Mouse (Mus musculus): ENCODE results near the gene Pla2g2f.

Gene Pla2g2f

GRCm38 (mm10) chr4:138757416-138757815, at the start of gene Pla2g2f:
TSS of gene Pla2g2f (minus strand) at chr4:138757626.
- DNase-seq, result no peak

DNA sequence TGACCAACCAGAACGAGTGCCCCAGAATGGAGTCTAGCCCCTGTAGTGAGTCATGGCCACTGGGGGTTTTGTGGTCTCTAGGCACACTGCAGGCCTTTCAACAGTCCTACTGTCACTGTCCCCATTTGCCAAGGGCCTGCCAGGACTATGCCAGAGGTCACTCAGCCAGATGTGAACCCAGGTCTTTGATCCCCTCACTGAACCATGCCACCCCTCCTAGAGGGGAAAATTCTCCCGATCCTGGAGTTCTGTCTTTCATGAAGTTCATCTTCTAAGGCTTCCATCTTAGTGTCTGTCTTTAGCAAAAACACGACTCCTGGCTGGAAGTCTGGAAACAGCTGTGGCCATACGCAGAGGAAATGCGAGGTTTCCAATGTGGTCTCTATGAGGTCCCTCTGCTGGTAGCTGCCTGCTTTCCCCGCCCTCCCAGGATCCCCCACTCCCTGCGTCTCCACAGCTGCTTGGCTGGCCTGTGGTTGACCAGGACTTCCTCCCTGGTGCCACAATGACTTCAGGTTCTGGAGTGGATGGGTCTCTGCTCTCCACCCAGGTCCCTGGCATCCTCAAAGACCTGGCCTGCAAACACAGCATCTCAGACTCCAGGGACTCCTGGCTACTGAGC, 49.6 kb upstream of the Pla2g2f start:
- DNase-seq, result no peak

DNA sequence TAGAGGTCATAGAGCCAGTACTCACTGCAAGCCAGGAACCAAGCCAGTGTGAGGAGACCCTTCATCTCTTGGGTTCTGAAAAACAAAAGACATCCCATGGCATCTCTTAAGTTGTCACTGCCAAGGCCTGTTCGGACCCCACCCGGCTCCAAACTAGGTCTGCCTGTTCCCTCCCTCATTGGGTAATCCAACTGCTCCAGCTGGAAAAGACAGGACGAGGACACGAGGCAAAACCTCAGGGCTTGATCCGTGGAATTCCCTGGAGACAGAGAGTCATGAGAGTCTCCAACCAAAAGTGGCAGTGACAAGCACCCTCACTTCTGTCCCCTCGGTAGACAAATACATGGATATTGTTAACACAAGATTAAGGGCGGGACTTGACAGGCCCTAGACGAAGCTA, 48.7 kb upstream of the Pla2g2f start:
- DNase-seq, result no peak

DNA sequence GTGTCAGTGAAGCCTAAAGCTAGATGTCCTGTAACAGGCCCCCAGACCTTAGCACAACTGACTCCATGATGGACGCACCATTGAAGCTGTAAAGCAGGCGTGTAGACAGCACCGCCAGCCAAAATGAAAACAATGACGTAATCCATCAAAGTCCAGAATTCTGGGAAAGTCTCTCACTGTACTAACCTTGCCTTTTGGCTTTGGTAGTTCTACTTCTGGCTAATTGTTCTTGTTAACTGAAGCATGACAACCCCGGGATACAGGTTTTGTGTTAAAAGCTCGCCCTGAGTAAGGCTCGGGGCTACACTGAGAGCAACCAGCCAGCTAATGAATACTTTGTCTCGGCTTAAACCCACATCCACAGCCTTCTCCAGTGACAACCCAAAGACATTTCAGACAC, 47.8 kb upstream of the Pla2g2f start:
- DNase-seq, result no peak

DNA sequence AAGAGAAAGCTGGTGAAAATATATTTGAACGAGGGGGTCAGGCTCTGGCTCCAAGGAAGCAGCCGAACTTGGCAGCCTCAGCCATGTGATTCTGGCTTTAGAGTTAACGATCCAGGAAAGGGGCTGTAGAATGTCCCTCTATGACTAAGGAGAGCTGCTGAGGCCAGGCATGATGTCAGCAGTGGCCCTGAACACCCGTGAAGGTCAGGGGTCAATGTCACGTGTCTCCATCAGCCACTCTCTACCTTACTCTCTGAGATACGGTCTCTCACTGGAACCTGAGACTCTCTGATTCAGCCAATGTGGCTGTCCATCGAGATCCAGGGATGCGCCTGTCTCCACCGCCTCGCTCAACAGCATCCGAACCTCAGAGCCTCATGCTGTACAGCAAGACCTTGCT, 45.5 kb upstream of the Pla2g2f start:
- DNase-seq, result no peak

- no peak for DNase-seq
Measured at GRCm38 (mm10) chr4:138801631-138802030, 44.2 kb upstream of the Pla2g2f start.

DNA sequence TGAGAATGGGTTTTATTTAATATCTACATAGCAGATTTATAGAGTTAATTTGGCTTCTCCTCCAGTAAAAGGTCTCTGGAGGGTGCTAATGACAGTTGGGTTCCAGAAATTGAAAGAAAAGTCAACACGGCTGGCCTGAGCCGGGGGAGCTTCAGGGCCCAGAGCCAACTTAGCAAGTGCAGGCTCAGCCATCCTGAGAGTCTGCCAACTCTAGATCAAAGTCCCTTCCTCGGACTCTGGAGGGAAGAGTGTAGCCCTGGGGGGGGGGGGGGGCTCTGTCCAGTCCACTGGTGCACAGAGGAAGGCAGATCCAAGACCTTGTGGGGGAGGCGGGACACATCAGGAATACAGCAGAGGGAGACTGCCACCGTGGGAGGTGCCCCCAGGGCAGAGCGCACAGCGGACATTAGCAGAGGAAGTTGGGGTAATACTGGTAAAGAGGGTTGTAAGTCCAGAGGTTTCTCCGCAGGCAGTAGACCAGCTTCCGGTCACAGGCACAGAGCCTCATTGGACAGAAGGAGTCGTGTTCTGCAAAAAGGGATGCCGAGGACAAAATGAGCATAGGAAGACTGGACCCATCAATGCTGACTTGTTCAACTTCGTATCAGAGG, 42.8 kb upstream of the Pla2g2f start:
- no peak for DNase-seq

DNA sequence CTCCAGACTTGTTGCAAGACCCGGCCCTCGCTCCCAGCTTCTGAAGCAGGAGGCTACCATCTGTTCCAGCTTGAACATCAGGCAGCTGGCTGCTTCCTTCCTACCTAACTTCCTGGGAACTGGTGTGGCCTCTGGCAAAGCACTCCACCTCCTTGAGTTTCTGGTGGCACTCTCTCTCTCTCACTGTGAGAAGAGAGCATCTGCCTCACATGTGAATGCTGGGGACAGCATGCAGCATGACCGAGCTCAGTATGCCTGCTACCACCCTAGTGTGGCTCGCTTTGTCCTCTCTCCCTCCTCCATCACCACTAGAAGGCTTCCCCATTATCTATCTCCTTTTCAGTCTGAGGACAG, 39.8 kb upstream of the Pla2g2f start:
- no peak for DNase-seq

- no peak for DNase-seq
Measured at GRCm38 (mm10) chr4:138796513-138797216, 39.2 kb upstream of the Pla2g2f start.

- DNase-seq, result no peak
Measured at GRCm38 (mm10) chr4:138794344-138794743, 36.9 kb upstream of the Pla2g2f start.

GRCm38 (mm10) chr4:138793276-138793675, 35.9 kb upstream of the Pla2g2f start:
- peak; percentile 17 to 30 for DNase-seq

- DNase-seq, result no peak
Measured at GRCm38 (mm10) chr4:138792599-138792998, 35.2 kb upstream of the Pla2g2f start.

DNA sequence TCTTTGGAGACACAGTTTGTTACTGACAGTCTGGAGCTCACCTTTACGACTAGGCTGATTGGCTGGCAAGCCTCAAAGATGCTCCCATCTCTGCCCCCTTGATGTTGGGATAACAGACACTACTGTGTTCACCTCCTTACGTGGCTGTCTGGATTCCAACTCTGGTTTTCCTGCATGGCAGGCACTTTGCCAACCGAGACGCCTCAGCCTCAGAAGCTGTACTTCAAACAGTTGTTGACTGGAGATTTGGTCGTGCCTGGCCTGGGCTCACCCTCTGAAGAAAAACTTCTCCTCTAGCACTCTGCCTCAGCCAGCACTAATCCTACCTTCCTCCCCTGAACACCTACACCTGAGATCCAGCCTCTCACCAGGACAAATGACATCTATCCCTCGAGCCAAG, 34.0 kb upstream of the Pla2g2f start:
- DNase-seq, result no peak

GRCm38 (mm10) chr4:138788381-138788780, 31.0 kb upstream of the Pla2g2f start:
- no peak for DNase-seq

- no peak for DNase-seq
Measured at GRCm38 (mm10) chr4:138786141-138786540, 28.7 kb upstream of the Pla2g2f start.

DNA sequence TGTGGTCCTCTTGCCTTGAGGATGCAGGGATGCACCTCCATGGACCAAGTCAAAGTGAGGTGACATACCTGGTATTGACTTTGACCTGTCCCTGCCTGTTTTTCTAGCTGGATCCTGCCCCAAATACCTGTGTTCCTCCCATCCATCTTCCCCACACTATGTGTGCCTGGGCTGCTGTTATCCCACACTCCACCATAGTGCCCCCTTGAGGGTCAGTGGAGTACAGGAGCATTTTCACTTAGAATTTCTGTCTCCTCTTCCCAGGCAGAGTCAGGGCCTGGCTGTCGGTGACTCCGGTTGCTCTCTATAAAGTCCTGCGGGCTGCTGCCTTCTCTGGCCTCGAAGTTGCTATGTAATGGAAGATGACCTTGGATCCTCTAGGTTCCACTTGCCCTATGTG, 28.3 kb upstream of the Pla2g2f start:
- no peak for DNase-seq

DNA sequence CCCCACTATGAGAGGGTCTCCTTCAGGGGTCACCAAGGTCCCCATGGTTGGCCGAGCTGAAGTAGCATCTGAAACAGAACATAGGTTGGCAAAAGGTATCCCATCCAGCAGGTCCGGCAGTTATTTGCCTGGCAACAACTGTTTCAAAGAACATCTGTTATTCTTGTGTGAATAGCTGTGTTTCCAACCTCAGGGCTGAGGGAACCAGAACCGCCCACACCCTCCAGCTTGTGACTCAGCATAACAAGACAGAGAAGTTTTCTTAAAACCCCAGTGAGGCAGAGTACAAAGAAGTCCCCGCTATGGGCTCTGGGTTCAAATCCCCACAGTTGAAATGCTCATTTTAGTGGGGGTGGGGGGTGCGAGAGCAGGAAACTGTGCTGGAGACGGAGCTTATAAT, 24.7 kb upstream of the Pla2g2f start:
- DNase-seq, result no peak

DNA sequence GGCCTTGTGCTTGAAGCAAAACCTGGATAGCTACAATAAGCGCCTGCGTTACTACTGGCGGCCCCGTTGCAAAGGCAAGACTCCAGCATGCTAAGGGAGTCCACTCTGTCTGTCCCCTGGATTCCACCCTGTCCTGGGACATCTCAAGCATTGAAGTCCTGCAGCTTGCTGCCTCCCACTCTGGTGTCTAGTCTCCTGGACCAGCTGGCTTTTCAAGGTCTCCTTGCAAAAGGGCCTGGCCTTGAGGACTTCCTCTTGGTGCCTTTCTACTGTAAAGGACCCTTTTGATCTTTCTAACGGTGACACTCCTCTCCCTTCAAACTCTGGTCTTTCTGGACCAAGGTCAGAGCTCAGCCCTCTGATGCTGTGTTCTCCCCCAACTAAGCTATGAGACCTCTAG, 22.9 kb upstream of the Pla2g2f start:
- no peak for DNase-seq

DNA sequence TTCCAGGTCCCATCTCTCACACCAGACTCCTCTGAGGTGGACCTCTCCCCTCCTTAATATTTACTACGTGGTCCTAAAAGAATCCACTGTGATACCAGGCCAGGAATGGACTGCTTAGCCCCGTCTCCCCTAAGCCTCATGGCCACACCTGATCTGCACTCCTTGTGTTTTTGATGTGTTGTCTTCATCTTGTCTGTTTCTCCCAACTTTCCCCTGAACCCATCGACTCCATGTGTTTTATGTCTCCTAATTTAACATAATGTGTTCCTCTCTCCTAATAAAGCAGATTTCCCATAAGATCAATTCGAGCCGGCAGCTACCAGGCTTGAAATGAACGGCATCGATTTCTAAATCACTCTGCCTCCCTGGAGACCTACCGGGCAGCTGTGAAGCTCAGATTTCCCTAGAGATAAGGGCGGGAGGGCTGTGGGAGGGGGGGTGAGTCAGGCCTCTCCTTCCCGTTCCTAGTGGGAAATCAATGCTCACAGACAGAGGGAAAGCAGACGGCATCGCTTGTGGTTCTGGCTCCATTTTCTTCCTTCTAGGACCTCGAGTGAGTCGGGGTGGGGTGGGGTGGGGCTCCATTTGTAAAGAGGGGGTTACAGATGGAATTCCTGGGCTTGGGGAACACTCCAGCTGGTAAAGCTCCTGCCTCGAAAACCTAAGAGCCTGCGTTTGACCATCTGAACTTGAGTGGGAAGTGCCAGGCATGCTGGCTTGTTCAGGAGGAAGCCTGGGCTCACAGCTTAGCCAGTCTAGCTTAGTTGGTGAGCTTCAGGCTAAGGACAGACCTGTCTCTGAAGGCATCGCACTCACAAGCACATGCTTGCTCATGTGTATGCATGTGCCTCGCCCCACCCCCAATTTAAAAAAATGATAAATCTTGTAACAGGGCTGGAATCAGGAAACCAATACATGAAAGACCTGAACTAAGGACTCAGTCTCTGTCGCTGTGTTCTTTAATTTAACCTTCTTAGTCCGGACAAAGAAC, 20.3 kb upstream of the Pla2g2f start:
- DNase-seq, result no peak

- DNase-seq, result no peak
Measured at GRCm38 (mm10) chr4:138775435-138775834, 18.0 kb upstream of the Pla2g2f start, which contains the start of gene Pla2g2d. TSS of gene Pla2g2d (plus strand) at chr4:138775735.

DNA sequence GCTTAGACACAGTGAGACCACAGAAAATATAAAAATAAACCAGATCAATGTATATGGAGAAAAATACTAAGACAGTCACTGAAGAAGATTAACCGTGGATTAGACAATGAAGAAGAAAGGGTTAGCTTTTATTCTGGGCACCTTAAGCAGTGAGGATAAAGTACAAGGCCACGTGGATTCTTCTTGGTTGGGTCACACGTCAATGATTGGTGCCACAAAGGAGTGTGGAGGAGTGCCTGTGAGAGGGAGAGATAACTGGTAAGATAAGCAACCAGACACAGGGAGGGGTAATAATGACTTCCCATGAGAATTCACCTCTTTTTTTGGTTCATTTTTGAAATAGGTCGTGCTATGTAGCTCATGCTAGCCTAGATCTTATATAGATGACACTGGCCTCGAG, 15.0 kb upstream of the Pla2g2f start:
- no peak for DNase-seq

GRCm38 (mm10) chr4:138771970-138772369, 14.5 kb upstream of the Pla2g2f start:
- DNase-seq, result no peak

- no peak for DNase-seq
Measured at GRCm38 (mm10) chr4:138762266-138762665, 4.8 kb upstream of the Pla2g2f start.
